Mouse (Mus musculus): ENCODE measurements around the gene Cnnm2.
A peak's percentile ranks its signal among the peaks of the same experiment; 100 is the strongest.

Cnnm2 gene

GRCm38 (mm10) chr19:46849443-46849997 lies 88.1 kb downstream of the Cnnm2 start:
- peak; percentile 60 to 79 for DNase-seq

GRCm38 (mm10) chr19:46856232-46856631 lies 94.8 kb downstream of the Cnnm2 start:
- no peak for DNase-seq

GRCm38 (mm10) chr19:46856780-46857179 lies 95.4 kb downstream of the Cnnm2 start:
- no peak for DNase-seq

- DNase-seq: peak in 1 of 2 experiments; percentile 40
These were observed 96.0 kb downstream of the Cnnm2 start for GRCm38 (mm10) chr19:46857277-46857989.

- no peak for DNase-seq
These were observed 96.8 kb downstream of the Cnnm2 start for GRCm38 (mm10) chr19:46858200-46858599.

GRCm38 (mm10) chr19:46862556-46862955 lies 101.2 kb downstream of the Cnnm2 start:
- DNase-seq: no peak

GRCm38 (mm10) chr19:46863236-46863927 lies 102.0 kb downstream of the Cnnm2 start:
- no peak for DNase-seq

GRCm38 (mm10) chr19:46864079-46864478 lies 102.7 kb downstream of the Cnnm2 start:
- DNase-seq: no peak

GRCm38 (mm10) chr19:46864731-46865331 lies 103.4 kb downstream of the Cnnm2 start:
- no peak for DNase-seq

GRCm38 (mm10) chr19:46865381-46865780 lies 104.0 kb downstream of the Cnnm2 start:
- no peak for DNase-seq

- DNase-seq: no peak
These were observed 107.7 kb downstream of the Cnnm2 start for GRCm38 (mm10) chr19:46869049-46869448.

- peak; percentile 68 to 90 for DNase-seq
These were observed 108.1 kb downstream of the Cnnm2 start for GRCm38 (mm10) chr19:46869526-46869925.

GRCm38 (mm10) chr19:46871096-46871495 lies 109.7 kb downstream of the Cnnm2 start:
- DNase-seq: no peak

GRCm38 (mm10) chr19:46871651-46872050 lies 110.3 kb downstream of the Cnnm2 start:
- DNase-seq: no peak

GRCm38 (mm10) chr19:46873924-46874323 lies 112.5 kb downstream of the Cnnm2 start:
- DNase-seq: no peak

GRCm38 (mm10) chr19:46875790-46876189 lies 114.4 kb downstream of the Cnnm2 start:
- DNase-seq: peak; percentile 73 to 89

- DNase-seq: peak; percentile 67 to 68
These were observed 116.5 kb downstream of the Cnnm2 start for GRCm38 (mm10) chr19:46877886-46878285.

- DNase-seq: peak; percentile 69 to 74
These were observed 117.0 kb downstream of the Cnnm2 start for GRCm38 (mm10) chr19:46878346-46878745.

- peak; percentile 60 to 65 for DNase-seq
These were observed 118.5 kb downstream of the Cnnm2 start for GRCm38 (mm10) chr19:46879876-46880275.

- DNase-seq: no peak
These were observed 124.0 kb downstream of the Cnnm2 start for GRCm38 (mm10) chr19:46885365-46885764.

GRCm38 (mm10) chr19:46886826-46887225 lies 125.4 kb downstream of the Cnnm2 start:
- DNase-seq: no peak

- no peak for DNase-seq
These were observed 126.6 kb downstream of the Cnnm2 start for GRCm38 (mm10) chr19:46887811-46888527.

- no peak for DNase-seq
These were observed 128.3 kb downstream of the Cnnm2 start for GRCm38 (mm10) chr19:46889666-46890065.
